Mouse (Mus musculus) liver, postnatal 0 days (tissue): ENCODE results near the gene Trappc10. TPM values are rescaled to one million over a fixed set of nuclear protein-coding genes. Genes with fewer than 3 reads are reported as not detected.
A peak's percentile ranks its signal among the peaks of the same experiment; 100 is the strongest.

Experiments
- ATAC-seq: fragments of 200-750 bp; cut with Nextera tagmentation; 2 replicates; pipeline ENCODE4 v1.8.0; 2017; ENCODE audit warnings: mild to moderate bottlenecking, moderate library complexity
- DNase-seq: peaks from one replicate; pipeline ENCODE4 v3.0.0-alpha.2; 2016
- H3K27ac ChIP-seq: fragments of 300-500 bp; sonication (generic); 2 replicates; pipeline ENCODE4 v1.5.1; 2014; ENCODE audit warnings: antibody characterized with exemption, moderate library complexity, mild to moderate bottlenecking, low read depth
- H3K27me3 ChIP-seq: fragments of 300-500 bp; sonication (generic); 2 replicates; pipeline ENCODE4 v1.6.1; 2014; ENCODE audit warnings: low read length, control low read depth, mixed read lengths; ENCODE audit not compliant: insufficient read depth
- H3K36me3 ChIP-seq: fragments of 300-500 bp; sonication (generic); replicated peaks from 2 replicates; pipeline ENCODE4 v1.6.1; 2014; ENCODE audit warnings: mild to moderate bottlenecking, control low read depth, low read length, moderate library complexity, mixed read lengths; ENCODE audit not compliant: insufficient read depth
- H3K4me1 ChIP-seq: fragments of 300-500 bp; sonication (generic); 2 replicates; pipeline ENCODE4 v1.6.1; 2014; ENCODE audit warnings: antibody characterized with exemption, mild to moderate bottlenecking, control low read depth; ENCODE audit not compliant: insufficient read depth
- H3K4me2 ChIP-seq: fragments of 300-500 bp; sonication (generic); 2 replicates; pipeline ENCODE4 v1.6.1; 2014; ENCODE audit warnings: low read depth, mild to moderate bottlenecking, low read length, moderate library complexity, mixed read lengths
- H3K4me3 ChIP-seq: fragments of 300-500 bp; sonication (generic); 2 replicates; pipeline ENCODE4 v1.5.1; 2014; ENCODE audit warnings: low read depth, low read length
- H3K9ac ChIP-seq: fragments of 300-500 bp; sonication (generic); replicated peaks from 2 replicates; pipeline ENCODE4 v1.6.1; 2014; ENCODE audit warnings: mild to moderate bottlenecking, moderate library complexity
- H3K9me3 ChIP-seq: fragments of 300-500 bp; sonication (generic); 2 replicates; pipeline ENCODE4 v1.6.1; 2016; ENCODE audit warnings: mild to moderate bottlenecking, control low read depth, low read length, mixed read lengths
- CTCF ChIP-seq: sonication (generic); IDR thresholded peaks from 2 replicates; pipeline ENCODE4 v1.5.1; 2016; ENCODE audit warnings: antibody characterized with exemption, low read depth
- EP300 ChIP-seq: IDR thresholded peaks from 2 replicates; pipeline ENCODE4 v1.6.1; 2016; ENCODE audit warnings: antibody characterized with exemption, low read depth, mild to moderate bottlenecking
- WGBS: fragments of 180-500 bp; shearing (Covaris S2); extraction: QIAGEN DNeasy Blood & Tissue Kit; methylation state at CpG from one replicate; pipeline ENCODE4 v1.1.7; 2014; ENCODE audit not compliant: insufficient replicate concordance; 5-methylcytosine and 5-hydroxymethylcytosine counted together
- polyA plus RNA-seq: library from polyadenylated mRNA; unstranded; fragments of >200 nt; fragmentation: Nextera tagmentation; extraction: Ambion mirVana; gene quantifications from 2 replicates; pipeline ENCODE4 v1.2.1, GENCODE M21; 2015

The Trappc10 gene
- polyA plus RNA-seq, 1 experiment from 2014 or later, result 14.7 TPM

- no peak for ATAC-seq
- H3K36me3 ChIP-seq, result no peaks in the 10 kb centered on the region
- 44% methylated on average over 3 of the region's 3 CpGs for WGBS
- H3K9me3 ChIP-seq, result no peaks in the 10 kb centered on the region
- no peak for DNase-seq
- TF ChIP-seq EP300 (no peak), CTCF (no peak)
- H3K4me3 ChIP-seq, result no peak overlapping the region
- no peak overlapping the region for H3K9ac ChIP-seq
- H3K27ac ChIP-seq, result 0 out of 2 replicates have a peak overlapping the region, but pooled peaks have one; percentile 2
- H3K4me2 ChIP-seq, result no peak overlapping the region
- peaks cover 24% of the 10 kb centered on the region for H3K4me1 ChIP-seq
- no peaks in the 10 kb centered on the region for H3K27me3 ChIP-seq
Observed at GRCm38 (mm10) chr10:78247206-78247605, 2.8 kb upstream of the Trappc10 start.

- Histone ChIP-seq H3K27ac (no peak overlapping the region), H3K9ac (no peak overlapping the region), H3K27me3 (no peaks in the 10 kb centered on the region), H3K9me3 (no peaks in the 10 kb centered on the region), H3K4me3 (no peak overlapping the region), H3K36me3 (no peaks in the 10 kb centered on the region), H3K4me1 (peaks cover 28% of the 10 kb centered on the region), H3K4me2 (no peak overlapping the region)
- TF ChIP-seq CTCF (no peak), EP300 (no peak)
- whole genome bisulfite sequencing, result 68% methylated on average over 4 of the region's 4 CpGs
- no peak for ATAC-seq
- DNase-seq, result no peak
Observed at GRCm38 (mm10) chr10:78246725-78247124, 2.3 kb upstream of the Trappc10 start.

GRCm38 (mm10) chr10:78245225-78245547 lies 745 bp upstream of the Trappc10 start:
- WGBS, result 15% methylated on average over 7 of the region's 7 CpGs
- ATAC-seq, result no peak; the same call in 1 of the 2 replicates
- Histone ChIP-seq H3K4me1 (peaks cover 29% of the 10 kb centered on the region), H3K27ac (peak overlapping the region; percentile 88), H3K27me3 (no peaks in the 10 kb centered on the region), H3K4me2 (peak overlapping the region; percentile 81), H3K4me3 (peak overlapping the region; percentile 88), H3K9ac (peak overlapping the region; percentile 90), H3K9me3 (no peaks in the 10 kb centered on the region), H3K36me3 (no peaks in the 10 kb centered on the region)
- DNase-seq, result no peak
- TF ChIP-seq CTCF (no peak), EP300 (no peak)

GRCm38 (mm10) chr10:78244058-78244437 lies 393 bp downstream of the Trappc10 start:
- ATAC-seq (peak; percentile 59), DNase-seq (peak; percentile 71)
- TF ChIP-seq CTCF, result no peak
- TF ChIP-seq EP300, result no peak
- no peaks in the 10 kb centered on the region for H3K9me3 ChIP-seq
- H3K36me3 ChIP-seq, result no peaks in the 10 kb centered on the region
- peaks cover 29% of the 10 kb centered on the region for H3K4me1 ChIP-seq
- H3K4me2 ChIP-seq, result peak overlapping the region; percentile 81
- H3K4me3 ChIP-seq, result peak overlapping the region; percentile 88
- H3K9ac ChIP-seq, result peak overlapping the region; percentile 90
- peak overlapping the region; percentile 88 for H3K27ac ChIP-seq
- H3K27me3 ChIP-seq, result no peaks in the 10 kb centered on the region
- WGBS, result 0% methylated on average over 31 of the region's 33 CpGs

GRCm38 (mm10) chr10:78238926-78239325 lies 5.5 kb downstream of the Trappc10 start:
- H3K4me3 ChIP-seq, result no peak overlapping the region
- H3K9me3 ChIP-seq, result no peaks in the 10 kb centered on the region
- H3K27me3 ChIP-seq, result no peaks in the 10 kb centered on the region
- peaks cover 5% of the 10 kb centered on the region; the same call in 1 of the 2 replicates for H3K36me3 ChIP-seq
- DNase-seq, result no peak
- 78% methylated on average over 6 of the region's 6 CpGs for WGBS
- H3K4me1 ChIP-seq, result peaks cover 41% of the 10 kb centered on the region
- TF ChIP-seq CTCF (no peak), EP300 (no peak)
- no peak overlapping the region for H3K4me2 ChIP-seq
- 0 out of 2 replicates have a peak overlapping the region, but pooled peaks have one; percentile 17 for H3K9ac ChIP-seq
- H3K27ac ChIP-seq, result 0 out of 2 replicates have a peak overlapping the region, but pooled peaks have one; percentile 36
- no peak for ATAC-seq

- Histone ChIP-seq H3K27me3 (no peaks in the 10 kb centered on the region), H3K4me2 (no peak overlapping the region), H3K4me3 (no peak overlapping the region), H3K9me3 (no peaks in the 10 kb centered on the region), H3K9ac (no peak overlapping the region), H3K4me1 (peaks cover 41% of the 10 kb centered on the region), H3K27ac (peak overlapping the region; percentile 6; the same call in 1 of the 2 replicates), H3K36me3 (peaks cover 5% of the 10 kb centered on the region; the same call in 1 of the 2 replicates)
- WGBS, result 85% methylated on average over 5 of the region's 5 CpGs
- no peak for DNase-seq
- TF ChIP-seq CTCF (no peak), EP300 (no peak)
- ATAC-seq, result no peak
Observed at GRCm38 (mm10) chr10:78238297-78238696, 6.1 kb downstream of the Trappc10 start.

GRCm38 (mm10) chr10:78237809-78238208 lies 6.6 kb downstream of the Trappc10 start:
- H3K36me3 ChIP-seq, result peaks cover 5% of the 10 kb centered on the region; the same call in 1 of the 2 replicates
- H3K4me2 ChIP-seq, result 0 out of 2 replicates have a peak overlapping the region, but pooled peaks have one; percentile 15
- H3K9me3 ChIP-seq, result no peaks in the 10 kb centered on the region
- no peak for TF ChIP-seq CTCF
- TF ChIP-seq EP300, result peak; percentile 68
- H3K27ac ChIP-seq, result no peak overlapping the region
- H3K9ac ChIP-seq, result no peak overlapping the region
- 51% methylated on average over 6 of the region's 6 CpGs for WGBS
- ATAC-seq (peak; percentile 44; the same call in 1 of the 2 replicates), DNase-seq (no peak)
- H3K4me1 ChIP-seq, result peaks cover 36% of the 10 kb centered on the region
- no peaks in the 10 kb centered on the region for H3K27me3 ChIP-seq
- no peak overlapping the region for H3K4me3 ChIP-seq
